Mouse (Mus musculus): Measurements from ENCODE around the gene Hist1h2bf.
"Not testable (repeated sequence)": the region's sequence is repeated elsewhere in the genome, so short reads cannot be mapped to it uniquely, and the experiment has no call there.

Hist1h2bf gene

GRCm38 (mm10) chr13:23542225-23542980 lies 31.6 kb downstream of the Hist1h2bf start:
- not testable (repeated sequence) for DNase-seq

GRCm38 (mm10) chr13:23541497-23541896 lies 32.5 kb downstream of the Hist1h2bf start:
- DNase-seq = no peak

GRCm38 (mm10) chr13:23539821-23540220 lies 34.2 kb downstream of the Hist1h2bf start:
- not testable (repeated sequence) for DNase-seq

- DNase-seq = no peak
These were observed 35.7 kb downstream of the Hist1h2bf start for GRCm38 (mm10) chr13:23538249-23538648.

- DNase-seq = no peak
These were observed 36.8 kb downstream of the Hist1h2bf start for GRCm38 (mm10) chr13:23537006-23537710.

- DNase-seq = no peak
These were observed 37.7 kb downstream of the Hist1h2bf start for GRCm38 (mm10) chr13:23536076-23536822.

- peak; percentile 93 for DNase-seq
These were observed 38.6 kb downstream of the Hist1h2bf start, which contains the start of gene Hist1h3g for GRCm38 (mm10) chr13:23535137-23536075. Gene Hist1h3g (plus strand): TSS chr13:23535422.

- peak; percentile 37 for DNase-seq
These were observed 39.4 kb downstream of the Hist1h2bf start for GRCm38 (mm10) chr13:23534368-23535131.

GRCm38 (mm10) chr13:23533560-23534367 lies 40.2 kb downstream of the Hist1h2bf start, which contains the start of gene Hist1h2af:
Gene Hist1h2af (plus strand): TSS chr13:23533906.
- peak; percentile 80 for DNase-seq

GRCm38 (mm10) chr13:23532262-23533075 lies 41.5 kb downstream of the Hist1h2bf start:
- no peak for DNase-seq

- DNase-seq = peak; percentile 97
These were observed 42.8 kb downstream of the Hist1h2bf start, which contains the start of gene Hist1h4h for GRCm38 (mm10) chr13:23530901-23531875. Gene Hist1h4h (plus strand): TSS chr13:23531050.

GRCm38 (mm10) chr13:23530181-23530900 lies 43.7 kb downstream of the Hist1h2bf start:
- DNase-seq = peak; percentile 53

GRCm38 (mm10) chr13:23529480-23530165 lies 44.4 kb downstream of the Hist1h2bf start:
- no peak for DNase-seq

GRCm38 (mm10) chr13:23529005-23529404 lies 45.0 kb downstream of the Hist1h2bf start:
- DNase-seq = no peak

- DNase-seq = peak; percentile 88
These were observed 47.7 kb downstream of the Hist1h2bf start for GRCm38 (mm10) chr13:23526312-23526711.

- no peak for DNase-seq
These were observed 48.1 kb downstream of the Hist1h2bf start for GRCm38 (mm10) chr13:23525901-23526300.

- peak; percentile 60 for DNase-seq
These were observed 49.3 kb downstream of the Hist1h2bf start for GRCm38 (mm10) chr13:23524654-23525053.

Measured in right cerebral cortex, adult 18-20 months (tissue).